Mouse (Mus musculus) neural tube, embryonic 15.5 days (tissue): ENCODE measurements at regions not wholly inside any gene's neighbourhood (a gene's known extent, or its start where the extent isn't known, plus 50 kb on each side); places are given as distances from the start of the nearest gene placed in this dataset.

Source experiments
- ATAC-seq: fragments of 200-750 bp; cut with Nextera tagmentation; 2 replicates; pipeline ENCODE4 v1.8.0; 2017; ENCODE audit warnings: mild to moderate bottlenecking, moderate TSS enrichment, moderate library complexity; ENCODE audit not compliant: low FRiP score
- H3K27ac ChIP-seq: fragments of 300-500 bp; sonication (generic); replicated peaks from 2 replicates; pipeline ENCODE4 v1.5.1; 2015; ENCODE audit warnings: mild to moderate bottlenecking, inconsistent platforms
- H3K27me3 ChIP-seq: fragments of 300-500 bp; sonication (generic); replicated peaks from 2 replicates; pipeline ENCODE4 v1.6.1; 2015; ENCODE audit warnings: inconsistent platforms
- H3K36me3 ChIP-seq: fragments of 300-500 bp; sonication (generic); 2 replicates; pipeline ENCODE4 v1.6.1; 2015; ENCODE audit warnings: inconsistent platforms
- H3K4me1 ChIP-seq: fragments of 300-500 bp; sonication (generic); 2 replicates; pipeline ENCODE4 v1.6.1; 2015; ENCODE audit warnings: inconsistent platforms
- H3K4me2 ChIP-seq: fragments of 300-500 bp; sonication (generic); 2 replicates; pipeline ENCODE4 v1.6.1; 2015; ENCODE audit warnings: inconsistent platforms, mild to moderate bottlenecking, moderate library complexity
- H3K4me3 ChIP-seq: fragments of 300-500 bp; sonication (generic); replicated peaks from 2 replicates; pipeline ENCODE4 v1.5.1; 2015; ENCODE audit warnings: mild to moderate bottlenecking, inconsistent platforms
- H3K9ac ChIP-seq: fragments of 300-500 bp; sonication (generic); replicated peaks from 2 replicates; pipeline ENCODE4 v1.6.1; 2015; ENCODE audit warnings: mild to moderate bottlenecking, inconsistent platforms
- H3K9me3 ChIP-seq: fragments of 300-500 bp; sonication (generic); replicated peaks from 2 replicates; pipeline ENCODE4 v1.6.1; 2016; ENCODE audit warnings: inconsistent platforms
- WGBS: fragments of 180-500 bp; shearing (Covaris S2); methylation state at CpG from one replicate; pipeline ENCODE4 v1.1.7; 2015; ENCODE audit warnings: mixed read lengths; 5-methylcytosine and 5-hydroxymethylcytosine counted together

GRCm38 (mm10) chr10:120538561-120538960 is 62.3 kb upstream of the Hmga2 start:
- H3K4me2 ChIP-seq, result no peak overlapping the region
- H3K4me1 ChIP-seq, result no peaks in the 10 kb centered on the region
- 86% methylated on average over 7 of the region's 7 CpGs for WGBS
- no peaks in the 10 kb centered on the region for H3K9me3 ChIP-seq
- no peaks in the 10 kb centered on the region for H3K36me3 ChIP-seq
- H3K4me3 ChIP-seq, result no peak overlapping the region
- H3K27ac ChIP-seq, result no peak overlapping the region
- no peaks in the 10 kb centered on the region for H3K27me3 ChIP-seq
- H3K9ac ChIP-seq, result no peak overlapping the region
- ATAC-seq, result no peak

- WGBS, result 95% methylated on average over 5 of the region's 5 CpGs
- no peaks in the 10 kb centered on the region for H3K4me1 ChIP-seq
- no peak overlapping the region for H3K4me2 ChIP-seq
- H3K9me3 ChIP-seq, result no peaks in the 10 kb centered on the region
- ATAC-seq, result no peak
- no peak overlapping the region for H3K9ac ChIP-seq
- H3K27ac ChIP-seq, result no peak overlapping the region
- H3K4me3 ChIP-seq, result no peak overlapping the region
- H3K36me3 ChIP-seq, result no peaks in the 10 kb centered on the region
- H3K27me3 ChIP-seq, result no peaks in the 10 kb centered on the region
These were observed 52.1 kb upstream of the Hmga2 start for GRCm38 (mm10) chr10:120528406-120528805.

GRCm38 (mm10) chr10:120527951-120528350 is 51.7 kb upstream of the Hmga2 start:
- H3K4me3 ChIP-seq, result no peak overlapping the region
- H3K4me2 ChIP-seq, result no peak overlapping the region
- H3K9ac ChIP-seq, result no peak overlapping the region
- WGBS, result 87% methylated on average over 6 of the region's 6 CpGs
- no peaks in the 10 kb centered on the region for H3K36me3 ChIP-seq
- no peaks in the 10 kb centered on the region for H3K9me3 ChIP-seq
- no peak for ATAC-seq
- H3K27me3 ChIP-seq, result no peaks in the 10 kb centered on the region
- H3K27ac ChIP-seq, result no peak overlapping the region
- H3K4me1 ChIP-seq, result no peaks in the 10 kb centered on the region

- Histone ChIP-seq H3K27me3 (no peaks in the 10 kb centered on the region), H3K4me3 (no peak overlapping the region), H3K27ac (no peak overlapping the region), H3K9me3 (no peaks in the 10 kb centered on the region), H3K4me2 (no peak overlapping the region), H3K36me3 (no peaks in the 10 kb centered on the region), H3K9ac (no peak overlapping the region), H3K4me1 (no peaks in the 10 kb centered on the region)
- 89% methylated on average over 6 of the region's 6 CpGs for WGBS
- ATAC-seq, result no peak
These were observed 50.7 kb upstream of the Hmga2 start for GRCm38 (mm10) chr10:120526991-120527390.
